Mouse (Mus musculus) lung, adult 2 months (tissue): ENCODE measurements at regions not wholly inside any gene's neighbourhood (a gene's known extent, or its start where the extent isn't known, plus 50 kb on each side); places are given as distances from the start of the nearest gene placed in this dataset.

Experiments used
- CTCF ChIP-seq: fragments of 200-500 bp; IDR thresholded peaks from 2 replicates; pipeline ENCODE4 v1.5.1; 2011; ENCODE audit warnings: mild to moderate bottlenecking, low read length, control low read depth; ENCODE audit not compliant: insufficient read depth
- POLR2A ChIP-seq: fragments of 200-500 bp; IDR thresholded peaks from 2 replicates; pipeline ENCODE4 v1.6.1; 2011; ENCODE audit warnings: low read depth, mild to moderate bottlenecking, control low read depth, low read length, borderline replicate concordance; ENCODE audit errors: extremely low read depth

DNA sequence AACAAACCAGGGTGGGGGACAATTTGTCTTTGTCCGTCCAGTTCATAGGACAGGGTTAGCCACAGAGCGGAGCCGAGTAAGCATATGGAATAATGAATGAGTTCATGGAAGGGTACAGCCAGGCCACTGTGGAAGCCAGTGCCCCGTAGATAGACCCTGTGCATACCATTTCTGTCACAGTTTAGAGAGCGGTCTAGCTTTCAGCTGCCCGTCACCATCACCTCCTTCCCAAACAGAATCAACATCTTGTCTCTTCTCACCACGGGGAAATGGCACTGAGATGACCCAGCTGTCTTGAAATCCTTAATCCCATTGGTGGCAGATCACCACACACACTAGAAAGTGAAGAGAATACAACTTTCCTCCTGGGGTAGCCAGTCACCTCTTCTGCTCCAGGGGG is 178.7 kb downstream of the Zfp36l1 start:
- TF ChIP-seq CTCF, result no peak
- no peak for TF ChIP-seq POLR2A
